Mouse (Mus musculus) olfactory bulb, adult 2 months (tissue): ENCODE results near the gene Atxn3.

Experiments used
- CTCF ChIP-seq: fragments of 200-500 bp; IDR thresholded peaks from 2 replicates; pipeline ENCODE4 v1.5.1; 2012; ENCODE audit warnings: low read depth, mild to moderate bottlenecking, low read length, moderate library complexity; ENCODE audit not compliant: insufficient read depth
- POLR2A ChIP-seq: fragments of 200-500 bp; IDR thresholded peaks from 2 replicates; pipeline ENCODE4 v1.6.1; 2012; ENCODE audit warnings: mild to moderate bottlenecking, low read depth, low read length, moderate library complexity; ENCODE audit not compliant: insufficient read depth

DNA sequence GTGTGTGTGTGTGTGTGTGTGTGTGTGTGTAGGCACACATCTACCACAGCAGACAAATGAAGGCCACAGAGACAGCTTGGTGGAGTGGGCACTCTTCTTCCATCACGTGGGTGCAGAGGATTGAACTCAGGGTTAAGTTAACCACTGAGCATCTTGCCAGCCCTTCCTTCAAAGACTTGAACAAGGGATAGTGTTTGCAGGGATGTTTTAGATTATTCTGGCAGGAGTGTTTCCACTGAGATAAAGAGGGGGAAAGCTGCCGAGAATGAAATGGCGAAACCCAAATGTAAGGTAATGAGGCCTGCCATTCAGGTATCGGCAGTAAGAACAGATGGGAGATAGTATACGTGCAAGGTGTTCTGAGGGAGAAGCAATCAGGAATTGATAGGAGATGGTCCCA is 20.1 kb upstream of the Atxn3 start:
- TF ChIP-seq POLR2A (no peak), CTCF (no peak)
